20 mouse cellular contexts compared by ENCODE assay signal in genomic region chr12:100924646-100925339, GRCm38 (mm10). TPM values are rescaled to one million over a fixed set of nuclear protein-coding genes. Genes with fewer than 3 reads are reported as not detected.
DNase-seq lines count a peak whose midpoint lies in the region; ATAC-seq lines count a peak whose summit lies in the region.
"Had no signal": no experiment of that assay in that cellular context is flagged by ENCODE, and none has a peak within 500 bp of the region (broad histone marks: within the 10 kb centered on the region; RNA-seq: fewer than 3 reads in every experiment).

No protein-coding gene starts in this region.

- ATAC-seq in neural tube, embryonic 13.5 days (ENCODE audit: low read depth) = no peak
- no peak for ATAC-seq in neural tube, embryonic 15.5 days (ENCODE audit: low FRiP score)
- ATAC-seq in granulocyte monocyte progenitor cell, adult 5-6 weeks (replicated peaks; ENCODE audit: poor library complexity, severe bottlenecking) = peak; percentile 81
- ATAC-seq in CD4-positive, CD25-positive, alpha-beta regulatory T cell, adult 4 months = no peak
- ATAC-seq: intestine, embryonic 16.5 days had no signal

- H3K4me1 ChIP-seq in neural tube, embryonic 13.5 days (replicated peaks) = peaks cover 13% of the 10 kb centered on the region
- peaks cover 6% of the 10 kb centered on the region for H3K4me1 ChIP-seq in neural tube, embryonic 15.5 days
- H3K4me1 ChIP-seq: embryonic facial prominence, embryonic 15.5 days; forebrain, embryonic 10.5 days; hindbrain, embryonic 15.5 days; liver, embryonic 15.5 days; midbrain, embryonic 13.5 days had no signal

- no peak overlapping the region for H3K9ac ChIP-seq in neural tube, embryonic 13.5 days
- no peak overlapping the region for H3K9ac ChIP-seq in neural tube, embryonic 15.5 days (replicated peaks)
- H3K9ac ChIP-seq: embryonic facial prominence, embryonic 15.5 days; hindbrain, embryonic 15.5 days; liver, embryonic 15.5 days; midbrain, embryonic 13.5 days had no signal

- no peaks in the 10 kb centered on the region for H3K27me3 ChIP-seq in neural tube, embryonic 13.5 days
- H3K27me3 ChIP-seq in neural tube, embryonic 15.5 days (replicated peaks) = no peaks in the 10 kb centered on the region
- H3K27me3 ChIP-seq: embryonic facial prominence, embryonic 15.5 days; hindbrain, embryonic 15.5 days; liver, embryonic 15.5 days; midbrain, embryonic 13.5 days had no signal

- no peak overlapping the region for H3K4me2 ChIP-seq in neural tube, embryonic 13.5 days
- no peak overlapping the region for H3K4me2 ChIP-seq in neural tube, embryonic 15.5 days
- H3K4me2 ChIP-seq: embryonic facial prominence, embryonic 15.5 days; hindbrain, embryonic 15.5 days; liver, embryonic 15.5 days; midbrain, embryonic 13.5 days had no signal

- peak; percentile 28 for DNase-seq in kidney, postnatal 14 days
- DNase-seq in kidney, adult 18-20 months = no peak
- DNase-seq in urinary bladder, postnatal 4 days (ENCODE audit: low spot score in 2 of 2) = no peak
- DNase-seq: cerebellum, postnatal 10 days; embryo, embryonic 11 days; heart, postnatal 10 days; lung, postnatal 4 days; spleen, adult 18-20 months; thymus, postnatal 14 days had no signal

- 86% methylated on average over 15 of the region's 15 CpGs for WGBS in neural tube, embryonic 13.5 days
- WGBS in neural tube, embryonic 15.5 days = 81% methylated on average over 15 of the region's 15 CpGs

- no peak overlapping the region for H3K4me3 ChIP-seq in neural tube, embryonic 13.5 days
- H3K4me3 ChIP-seq in neural tube, embryonic 15.5 days (replicated peaks) = no peak overlapping the region
- H3K4me3 ChIP-seq: embryonic facial prominence, embryonic 15.5 days; forebrain, embryonic 10.5 days; hindbrain, embryonic 15.5 days; liver, embryonic 15.5 days; midbrain, embryonic 13.5 days had no signal

- H3K9me3 ChIP-seq in neural tube, embryonic 13.5 days = no peaks in the 10 kb centered on the region
- H3K9me3 ChIP-seq in neural tube, embryonic 15.5 days (replicated peaks) = no peaks in the 10 kb centered on the region
- H3K9me3 ChIP-seq: embryonic facial prominence, embryonic 15.5 days; forebrain, embryonic 10.5 days; G1E; hindbrain, embryonic 15.5 days; liver, embryonic 15.5 days; midbrain, embryonic 13.5 days had no signal

- H3K36me3 ChIP-seq in neural tube, embryonic 13.5 days = peaks cover 75% of the 10 kb centered on the region
- peaks cover 29% of the 10 kb centered on the region for H3K36me3 ChIP-seq in neural tube, embryonic 15.5 days
- H3K36me3 ChIP-seq: embryonic facial prominence, embryonic 15.5 days had no signal

- 0 out of 2 replicates have a peak overlapping the region, but pooled peaks have one; percentile 42 for H3K27ac ChIP-seq in neural tube, embryonic 13.5 days (replicated peaks)
- H3K27ac ChIP-seq in neural tube, embryonic 15.5 days (replicated peaks) = no peak overlapping the region
- H3K27ac ChIP-seq: embryonic facial prominence, embryonic 15.5 days; forebrain, embryonic 10.5 days; hindbrain, embryonic 15.5 days; liver, embryonic 15.5 days; midbrain, embryonic 13.5 days had no signal

RNA-seq across cellular contexts. Expression of gene Gpr68, which starts 16.8 kb away (rescaled TPM):
- polyA plus RNA-seq in neural tube, embryonic 13.5 days (2015; fragmentation: Nextera tagmentation; extraction: Ambion mirVana) = 2.1 and 2.2 TPM in 2 replicates
- 7.7 and 10.8 TPM in 2 replicates for polyA plus RNA-seq in neural tube, embryonic 15.5 days (2015; fragmentation: Nextera tagmentation; extraction: Ambion mirVana)
- total RNA-seq in granulocyte monocyte progenitor cell, adult 5-6 weeks (2014; fragmentation: Nextera tagmentation) = 0.23 and 1.6 TPM in 2 replicates
- total RNA-seq in granulocyte monocyte progenitor cell, adult 5-6 weeks (2017) = 0.47 TPM in 1 of 2 replicates, not detected in the other
- 100 to 1,000 TPM in 1 of 2 experiments, 10 to 100 TPM in 1; 51.7 to 101 TPM for polyA plus RNA-seq in CD4-positive, CD25-positive, alpha-beta regulatory T cell, adult 4 months (2017; shearing (Covaris generic))
- polyA plus RNA-seq: G1E had no signal
